Mouse (Mus musculus) adipocyte (in vitro differentiated cells): Measurements from ENCODE around the gene Hmg20a.
A peak's percentile ranks its signal among the peaks of the same experiment; 100 is the strongest.

Source experiments
- DNase-seq: peaks from one replicate; pipeline ENCODE4 v3.0.0-alpha.2; 2016; ENCODE audit warnings: low spot score

Gene Hmg20a

DNA sequence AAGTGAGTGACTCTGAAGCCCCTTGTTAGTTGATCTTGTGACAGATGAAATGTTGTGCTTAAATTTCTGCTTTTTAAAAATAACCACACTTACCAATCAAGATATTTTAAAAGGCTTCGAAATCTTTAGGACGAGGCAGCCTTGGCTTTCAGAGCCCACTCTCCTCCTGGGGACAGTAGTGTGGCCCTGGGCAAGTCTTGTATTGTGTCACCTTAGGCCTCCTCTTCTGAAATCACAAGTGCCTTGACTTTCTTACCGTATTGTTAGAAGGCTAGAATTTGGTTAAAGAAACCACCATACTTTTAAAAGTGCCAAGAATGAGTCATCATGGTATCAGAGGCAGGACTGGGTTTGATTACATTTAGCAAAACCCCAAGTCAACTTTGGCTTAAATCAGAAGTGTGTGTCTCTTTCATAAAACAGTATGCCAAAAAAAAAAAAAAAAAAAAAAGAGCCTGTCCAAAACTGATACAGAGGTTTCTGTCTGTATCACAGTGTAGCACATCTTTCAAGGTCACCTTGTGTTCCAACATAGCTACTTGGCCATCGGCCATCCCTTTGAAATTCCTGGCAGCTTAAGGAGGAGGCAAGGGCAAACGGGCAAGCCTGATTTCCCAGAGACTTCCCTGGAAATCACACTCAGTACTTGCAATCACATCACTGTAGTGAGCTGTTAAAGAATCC lies 78.9 kb downstream of the Hmg20a start:
- peak; percentile 44 for DNase-seq

DNA sequence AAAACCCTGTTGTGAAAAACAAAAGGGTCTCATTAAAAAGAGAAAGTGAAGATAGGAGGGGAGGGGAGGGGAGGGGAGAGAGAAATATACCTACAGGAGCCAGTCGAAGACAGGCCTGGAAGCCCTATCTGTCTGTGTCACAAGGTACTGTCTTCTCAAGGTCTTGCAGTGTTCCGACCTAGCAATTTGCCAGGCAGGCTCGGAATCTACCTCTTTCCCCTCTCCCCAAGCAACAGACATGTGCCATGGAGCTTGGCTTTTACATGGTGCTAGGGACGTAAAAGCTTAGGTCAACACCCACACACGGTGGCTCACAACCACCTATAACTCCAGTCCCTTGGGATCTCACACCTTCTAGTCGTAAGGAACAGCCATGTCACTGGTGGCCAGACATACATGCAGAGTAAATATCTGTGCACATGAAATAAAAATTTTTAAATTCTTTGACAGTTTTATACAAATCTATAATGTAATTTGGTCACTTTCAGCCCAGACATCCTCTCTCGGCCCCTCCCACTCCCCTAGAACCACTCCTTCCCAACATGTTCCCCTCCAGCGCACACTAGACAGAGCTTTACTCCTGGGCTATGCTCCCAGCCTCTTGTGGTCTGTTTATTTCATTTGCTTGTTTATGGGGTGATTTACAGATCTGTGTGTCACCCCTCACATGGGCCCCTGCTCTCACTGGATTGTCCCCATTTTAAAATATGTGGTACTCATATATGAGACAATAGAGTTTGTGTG lies 81.1 kb downstream of the Hmg20a start:
- DNase-seq: no peak

DNA sequence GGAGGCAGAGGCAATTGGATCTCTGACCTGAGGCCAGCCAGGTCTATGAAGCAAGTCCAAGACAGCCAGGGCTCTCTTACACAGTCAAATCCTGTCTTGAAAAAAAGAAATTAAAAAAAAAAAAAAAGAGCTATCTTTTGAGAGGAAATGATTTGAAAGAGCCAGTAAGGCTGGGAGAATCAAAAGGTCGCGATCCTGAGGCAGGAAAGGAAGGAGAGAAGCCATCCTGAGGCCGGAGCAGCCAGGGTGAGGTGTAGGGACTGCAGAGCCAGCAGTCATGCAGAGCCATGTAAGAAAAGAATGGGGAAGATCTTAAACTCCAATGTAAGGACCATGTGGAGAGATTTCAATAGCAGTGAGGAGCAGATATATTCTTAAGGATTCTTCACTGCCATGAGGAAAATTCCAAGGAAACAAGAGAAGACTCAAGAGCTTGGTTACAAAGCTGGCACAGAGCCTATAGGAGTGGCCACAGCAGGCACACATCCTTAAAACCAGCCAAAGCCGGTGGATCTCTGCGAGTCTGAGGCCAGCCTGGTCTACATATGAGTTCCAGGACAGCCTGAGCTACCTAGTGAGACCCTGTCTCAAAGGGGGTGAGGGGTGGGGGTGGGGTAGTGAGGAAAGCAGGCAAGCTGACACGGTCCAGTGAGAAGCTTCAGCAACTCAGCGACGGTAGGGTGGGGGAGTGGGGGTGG lies 82.6 kb downstream of the Hmg20a start:
- no peak for DNase-seq

DNA sequence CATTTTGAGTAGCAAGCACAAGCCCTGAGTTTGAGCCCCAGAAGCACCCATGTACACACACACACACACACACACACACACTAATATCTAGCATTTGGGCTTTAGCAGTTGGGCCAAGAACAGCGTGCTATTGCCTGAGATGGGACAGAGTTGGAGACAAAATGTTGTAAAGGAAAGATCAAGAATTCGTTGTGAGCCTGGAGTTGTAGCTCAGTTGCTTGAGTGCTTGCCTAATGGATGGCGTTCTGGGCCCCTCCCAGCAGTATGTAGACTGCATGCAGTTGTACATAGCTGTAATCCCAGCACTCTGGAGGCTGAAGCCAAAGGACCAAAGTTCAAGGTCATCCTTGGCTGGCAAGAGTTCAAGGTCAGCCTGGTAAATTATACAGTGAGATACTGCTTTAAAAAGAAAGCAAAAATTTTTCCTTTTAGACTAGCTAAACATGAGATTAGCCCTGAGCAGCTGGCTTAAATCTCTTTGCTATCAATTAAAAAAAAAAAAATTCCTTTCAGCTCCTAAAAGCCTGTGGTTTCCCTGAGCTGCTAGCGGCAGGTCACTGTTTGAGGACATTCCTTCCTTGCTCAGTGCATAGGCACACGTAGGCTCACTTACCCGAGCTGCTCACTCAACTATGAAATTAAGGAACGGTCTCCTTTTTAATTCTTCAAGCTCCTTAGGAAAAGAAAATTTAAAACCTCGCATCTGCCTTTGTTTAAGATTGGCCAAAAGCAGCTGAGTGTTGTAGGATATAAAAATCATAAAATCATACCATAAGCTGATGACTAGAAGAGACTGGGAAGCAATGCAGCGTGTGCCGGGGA lies 83.5 kb downstream of the Hmg20a start:
- no peak for DNase-seq

DNA sequence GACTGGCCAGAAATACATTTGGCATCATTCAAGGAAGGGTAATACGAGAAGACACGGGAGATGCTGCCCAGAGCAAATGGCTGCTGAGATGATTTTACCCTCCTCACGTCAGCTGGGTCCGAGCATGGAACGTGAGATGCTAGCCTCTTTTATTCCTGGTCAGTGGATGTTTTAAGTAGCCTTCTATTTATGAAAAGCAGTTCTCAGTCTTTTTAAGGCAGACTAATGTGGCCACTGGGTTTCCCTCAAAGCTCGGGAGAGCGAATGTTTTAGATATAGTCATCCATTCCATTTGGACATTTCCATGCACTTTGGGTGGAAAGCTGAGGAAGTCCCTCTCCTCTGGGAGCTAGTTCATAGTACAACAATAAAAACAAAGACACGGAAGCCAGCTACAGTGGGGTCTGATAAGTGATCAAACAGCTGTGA lies 84.1 kb downstream of the Hmg20a start:
- DNase-seq: peak; percentile 30

DNA sequence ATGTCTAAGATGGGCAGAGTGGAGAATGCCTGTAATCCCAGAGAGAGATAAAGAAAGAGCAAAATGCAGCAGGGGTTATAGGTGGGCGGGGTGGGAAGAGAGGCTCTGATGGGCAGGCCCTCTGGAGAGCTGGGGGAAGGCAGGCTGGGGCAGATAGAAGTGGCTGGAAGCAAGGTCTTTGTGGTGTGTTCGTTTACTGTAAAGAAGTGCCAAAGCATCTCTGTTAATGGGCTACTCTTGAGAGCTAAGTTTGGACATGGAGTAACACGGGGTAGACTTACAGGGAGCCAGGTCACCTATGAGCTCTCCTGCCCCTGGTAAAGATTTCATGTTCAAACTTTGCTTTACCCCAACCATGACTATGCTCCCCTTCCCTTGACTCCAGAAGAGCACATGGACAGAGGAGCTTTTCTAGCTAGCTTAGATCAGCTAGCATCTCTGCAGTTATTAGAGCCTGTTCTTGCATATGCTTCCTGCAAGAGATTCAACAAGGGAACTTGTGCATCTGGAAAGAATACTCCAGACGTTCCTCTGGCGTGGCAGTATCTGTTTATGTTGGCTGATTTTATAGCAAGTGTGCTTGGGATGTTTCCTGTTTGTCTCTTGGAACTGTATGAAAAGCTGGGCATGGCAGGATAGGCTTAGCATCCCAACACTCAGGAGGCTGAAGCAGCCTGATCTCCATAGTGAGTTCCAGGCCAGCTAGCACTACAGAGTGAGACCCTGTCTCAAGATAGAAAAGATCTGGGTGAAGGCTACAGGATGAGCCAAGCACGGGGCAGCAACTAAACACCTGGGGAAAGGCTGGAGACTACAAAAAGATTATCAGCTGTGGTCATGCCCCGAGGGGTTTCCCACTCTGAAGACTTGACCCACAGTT lies 85.5 kb downstream of the Hmg20a start:
- no peak for DNase-seq

DNA sequence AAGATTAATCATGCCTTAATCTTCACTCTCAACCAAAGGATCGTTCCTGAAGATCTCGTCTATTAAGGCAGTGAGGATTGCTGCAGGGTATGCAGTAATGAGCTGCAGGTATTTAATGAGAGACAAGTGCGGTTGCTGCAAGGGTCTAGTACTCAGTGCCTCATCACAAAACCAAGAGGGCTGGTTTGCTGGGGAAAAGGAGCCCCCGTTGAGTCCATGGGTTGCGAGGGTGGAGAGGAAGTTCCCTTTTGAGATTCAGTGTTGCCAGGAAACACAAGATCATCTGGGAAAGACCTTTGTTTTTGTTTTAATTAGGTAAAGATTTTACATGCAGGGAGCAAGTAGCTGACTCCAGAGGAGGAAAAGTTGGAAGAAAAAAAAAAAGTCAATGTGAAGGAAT lies 86.1 kb downstream of the Hmg20a start:
- no peak for DNase-seq

DNA sequence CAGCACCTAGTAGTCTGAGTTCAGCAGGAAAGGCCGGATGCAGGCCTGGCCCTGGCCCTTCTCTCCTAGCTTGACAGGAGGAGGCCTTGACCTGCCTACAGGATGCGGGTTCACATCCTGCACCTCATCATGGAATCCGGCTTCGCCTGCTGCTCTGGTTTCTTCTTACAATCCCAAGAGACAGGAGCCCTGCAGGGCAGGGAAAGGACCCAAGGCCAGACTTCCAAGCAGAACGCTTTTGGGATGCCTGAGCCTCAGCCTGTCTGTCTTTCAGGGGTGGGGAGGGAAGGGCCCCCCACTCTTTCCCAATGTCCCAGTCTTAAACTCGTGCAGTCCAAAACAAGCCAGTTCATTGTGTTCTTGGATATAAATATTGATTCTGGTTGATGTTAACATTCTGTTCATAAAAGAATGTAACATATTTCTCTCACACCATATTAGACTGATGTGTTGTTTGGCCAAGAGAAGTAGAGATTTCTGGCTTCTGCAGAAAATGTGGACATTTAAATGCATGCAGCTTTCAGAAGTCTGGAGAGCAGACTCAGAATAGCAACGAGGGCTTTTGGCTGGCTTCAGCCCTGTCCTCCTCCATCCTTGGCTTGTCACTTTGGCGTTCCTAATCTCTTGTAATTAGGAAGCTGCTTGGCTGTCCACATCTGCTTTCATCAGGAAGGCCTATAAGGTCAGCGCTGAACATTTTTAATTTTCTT lies 86.8 kb downstream of the Hmg20a start:
- no peak for DNase-seq

DNA sequence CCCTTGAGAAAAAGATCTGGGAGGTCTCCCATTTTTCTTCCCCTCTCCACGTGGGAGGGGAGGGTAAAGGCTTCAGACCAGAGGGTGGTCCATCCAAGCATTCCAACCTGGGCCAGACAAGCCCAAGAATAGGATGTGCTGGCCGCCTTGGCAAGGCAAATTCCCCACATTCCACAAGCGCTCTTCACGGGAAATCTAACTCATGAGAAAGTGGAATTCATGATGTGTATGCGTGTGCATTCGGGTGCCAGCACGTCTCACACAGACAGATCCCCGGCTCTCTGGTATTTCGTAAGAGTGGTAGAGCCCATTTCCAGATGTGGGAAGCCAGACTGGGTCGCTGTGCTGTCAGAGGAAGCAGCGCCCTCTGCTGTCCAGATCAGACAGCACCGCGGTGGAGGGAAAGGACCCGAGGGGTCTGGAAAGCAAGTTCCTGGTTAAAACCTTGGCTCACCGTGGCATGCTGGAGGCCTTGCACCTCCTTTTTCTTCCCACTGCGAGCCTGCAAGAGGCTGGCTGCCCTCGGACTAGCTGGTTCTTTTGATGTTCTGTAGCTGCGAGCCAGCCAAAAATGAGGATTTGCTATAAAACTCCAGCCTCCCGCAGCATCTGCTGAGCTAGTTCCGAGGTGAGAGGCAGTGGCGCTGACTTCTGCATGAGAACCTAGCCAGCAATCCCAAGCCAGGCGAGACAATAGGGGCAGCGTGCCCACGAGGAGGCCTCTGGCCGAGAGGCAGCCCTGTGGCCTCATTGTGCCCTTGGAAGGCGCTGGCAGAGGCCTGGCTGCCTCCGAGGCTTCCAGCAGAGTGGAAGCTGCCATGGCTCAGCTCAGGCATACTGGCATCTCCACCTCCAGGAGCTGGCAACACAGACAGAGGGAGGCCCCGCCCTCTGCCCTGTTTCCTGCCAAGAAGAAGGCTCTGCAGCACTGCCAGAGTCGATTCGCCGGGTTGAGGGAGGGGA lies 87.7 kb downstream of the Hmg20a start:
- DNase-seq: peak; percentile 94

DNA sequence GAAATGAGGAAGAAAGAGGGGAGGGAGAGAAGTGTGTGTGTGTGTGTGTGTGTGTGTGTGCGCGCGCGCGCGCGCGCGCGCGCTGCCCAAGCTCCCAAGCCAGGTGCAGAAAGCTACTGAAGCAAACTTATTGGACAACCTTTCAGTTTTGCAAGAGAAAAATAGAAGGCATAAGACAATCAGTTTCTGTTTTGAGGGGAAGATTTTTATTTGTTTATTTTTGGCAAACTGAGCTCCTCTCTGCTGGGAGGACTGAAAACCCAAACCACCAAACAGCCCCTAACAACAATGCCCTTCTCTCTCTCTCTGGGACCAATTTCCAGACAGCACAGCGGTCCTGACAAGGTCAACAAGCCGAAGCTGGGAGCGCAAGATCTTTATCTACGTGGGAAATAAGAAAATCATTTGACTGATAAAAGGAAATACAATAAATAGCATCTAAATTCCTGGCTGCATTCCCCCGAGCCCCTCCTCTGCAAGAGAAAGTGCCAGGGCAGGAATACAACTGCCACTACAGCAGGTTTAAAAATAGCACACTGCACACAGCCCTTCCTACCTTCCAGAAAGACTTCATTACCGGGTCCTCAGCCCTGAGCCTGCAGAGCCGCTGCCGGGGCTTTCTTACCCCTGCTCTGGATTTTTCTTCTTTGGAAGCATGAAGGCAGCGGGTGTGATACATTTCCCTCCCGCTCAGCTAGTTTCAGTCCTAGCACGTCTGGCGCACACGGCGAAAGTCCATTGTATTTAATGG lies 88.7 kb downstream of the Hmg20a start:
- peak; percentile 33 for DNase-seq

DNA sequence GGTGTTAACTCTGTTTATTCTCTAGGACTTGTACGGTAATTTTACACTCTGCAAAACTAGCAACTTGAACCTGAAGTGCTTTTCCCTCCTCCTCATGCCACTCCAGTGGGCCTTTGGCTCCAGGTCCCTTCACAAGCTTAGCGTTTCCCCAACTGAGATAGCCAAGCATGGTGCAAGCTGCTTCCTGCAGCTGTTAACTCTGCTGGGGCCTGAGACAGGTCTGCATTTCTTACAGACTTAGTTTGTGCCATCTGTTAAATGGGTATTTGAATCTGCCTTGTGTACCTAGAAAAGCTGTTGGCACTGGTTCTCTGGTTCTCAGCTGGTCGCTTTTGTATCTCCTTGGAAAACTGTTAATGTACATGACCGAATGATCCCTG lies 89.3 kb downstream of the Hmg20a start:
- DNase-seq: no peak

DNA sequence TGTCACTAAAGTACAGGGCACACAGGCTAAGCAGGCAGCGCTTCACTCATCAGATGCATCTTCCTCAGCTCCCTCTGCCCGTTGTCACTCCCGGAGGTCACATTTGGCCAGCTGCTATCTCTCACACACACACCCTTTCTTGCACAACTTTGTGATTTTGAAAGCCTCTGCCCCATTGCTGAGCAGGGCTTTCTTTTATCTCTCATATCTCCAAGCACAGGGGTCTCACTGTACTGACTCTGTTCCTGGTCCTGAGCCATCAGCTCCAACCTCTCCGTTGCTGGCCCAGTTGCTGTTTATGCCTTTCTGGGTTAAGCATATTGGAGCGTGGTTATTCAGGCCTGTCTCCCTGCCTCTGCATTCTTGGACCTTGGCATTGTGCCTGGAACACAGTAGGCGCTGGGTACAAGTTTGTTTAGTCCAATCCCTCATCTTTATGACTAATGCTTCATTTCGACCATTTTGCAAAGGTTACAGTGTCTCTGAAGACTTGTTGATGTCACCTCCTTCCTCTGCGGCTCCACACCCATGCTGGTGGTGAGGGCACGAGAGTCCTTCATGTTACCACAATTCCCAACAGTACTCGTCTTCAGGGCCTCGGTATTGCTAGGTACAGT lies 90.5 kb downstream of the Hmg20a start:
- DNase-seq: peak; percentile 79

DNA sequence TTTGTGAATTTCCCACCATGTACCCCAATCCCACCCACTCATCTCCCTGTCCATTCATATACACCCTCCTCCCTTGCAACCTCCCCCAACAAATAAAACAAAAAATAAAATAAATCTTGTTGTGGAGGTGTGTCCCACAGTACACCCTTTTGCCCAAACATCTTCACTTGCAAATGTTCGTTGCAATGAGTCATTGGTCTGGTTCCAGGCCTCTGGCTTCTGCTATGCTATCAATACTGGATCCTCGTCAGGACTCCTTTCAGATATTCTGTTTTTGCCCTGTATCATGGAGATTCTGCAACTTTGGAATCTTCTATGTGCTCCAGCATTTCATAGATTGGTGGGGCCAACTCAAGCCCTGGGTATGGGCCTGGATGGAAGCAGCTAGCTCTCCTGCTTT lies 91.9 kb downstream of the Hmg20a start:
- no peak for DNase-seq

DNA sequence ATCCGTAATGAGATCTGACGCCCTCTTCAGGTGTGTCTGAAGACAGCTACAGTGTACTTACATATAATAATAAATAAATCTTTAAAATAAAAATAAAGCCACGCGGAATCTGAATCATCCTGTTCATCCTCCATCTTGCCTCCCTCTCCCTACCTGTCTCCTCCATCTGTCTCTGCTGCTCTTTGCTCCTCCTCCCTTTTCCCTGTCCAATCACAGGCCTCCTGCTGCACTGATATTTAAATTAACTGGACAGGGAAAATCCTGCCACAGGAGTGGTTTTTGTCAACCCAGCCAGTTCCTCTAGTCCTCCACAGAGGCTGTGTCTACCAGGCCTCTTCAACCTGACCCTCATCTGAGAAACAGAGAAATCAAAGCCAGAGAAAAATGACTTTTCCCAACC lies 94.1 kb downstream of the Hmg20a start:
- DNase-seq: no peak

DNA sequence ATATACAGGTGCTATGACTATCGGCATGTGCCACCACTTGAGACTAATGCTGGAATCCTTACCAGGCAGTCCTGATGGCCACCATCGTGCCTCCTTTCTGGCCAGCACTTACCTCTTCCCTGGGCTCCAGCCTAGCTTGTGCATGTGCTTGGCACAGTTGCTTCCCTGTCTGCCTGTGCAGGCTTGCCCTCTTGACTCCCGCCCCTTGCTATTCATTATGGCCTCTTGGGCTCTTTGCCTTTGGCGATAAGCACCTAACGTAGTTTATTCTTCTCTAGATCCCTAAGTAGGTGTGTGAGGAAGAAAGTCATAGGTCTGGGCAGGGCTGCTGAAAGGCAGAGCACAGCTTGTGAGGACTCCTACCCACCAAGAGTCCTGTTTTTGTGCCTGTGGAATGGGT lies 96.7 kb downstream of the Hmg20a start:
- no peak for DNase-seq

DNA sequence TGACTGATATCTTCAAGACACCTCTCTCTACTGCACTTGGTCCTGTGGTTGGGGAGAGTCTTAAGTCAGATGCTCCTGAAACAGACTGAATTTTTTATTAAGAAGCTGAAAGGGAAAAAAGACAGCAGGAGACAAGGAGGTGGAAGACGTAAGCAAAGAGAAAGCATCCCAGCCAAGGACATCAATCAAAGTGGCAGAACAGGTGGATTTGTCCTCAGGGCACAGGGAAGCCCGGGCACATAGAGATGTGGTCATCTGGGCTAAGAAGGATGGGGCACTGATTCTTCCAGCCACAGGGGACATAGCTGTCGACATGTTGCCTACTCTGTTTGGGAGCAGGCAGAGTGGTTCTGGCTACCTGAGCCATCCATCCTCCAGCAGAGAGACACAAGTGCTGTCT lies 97.8 kb downstream of the Hmg20a start:
- DNase-seq: no peak

DNA sequence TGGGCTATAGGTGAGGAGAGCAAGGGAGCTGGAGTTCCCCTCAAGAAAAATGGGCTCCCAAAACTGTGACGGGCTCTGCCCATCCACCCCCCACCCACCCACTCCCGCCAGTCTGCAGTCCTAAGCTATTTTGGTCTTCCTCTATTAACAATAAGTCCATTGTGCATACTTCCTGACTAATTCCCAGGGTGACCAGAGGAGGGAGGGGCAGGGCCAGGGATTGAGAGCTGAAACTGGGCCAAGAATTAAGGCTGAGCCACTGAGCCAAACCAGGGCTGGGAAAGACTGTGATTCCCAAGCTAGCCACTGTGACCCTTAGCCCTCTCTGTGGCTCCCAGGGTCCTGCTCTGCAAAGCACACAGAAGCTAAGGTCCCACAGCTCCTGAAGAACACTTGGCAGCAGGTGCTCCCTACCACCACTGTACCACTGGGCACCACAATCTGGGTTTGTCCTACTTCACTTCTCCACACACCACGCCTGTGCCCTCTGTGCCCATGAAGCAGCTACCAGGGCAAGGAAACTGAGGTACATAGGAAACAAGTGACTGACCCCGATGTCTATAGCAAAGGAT lies 98.4 kb downstream of the Hmg20a start:
- DNase-seq: peak; percentile 70

DNA sequence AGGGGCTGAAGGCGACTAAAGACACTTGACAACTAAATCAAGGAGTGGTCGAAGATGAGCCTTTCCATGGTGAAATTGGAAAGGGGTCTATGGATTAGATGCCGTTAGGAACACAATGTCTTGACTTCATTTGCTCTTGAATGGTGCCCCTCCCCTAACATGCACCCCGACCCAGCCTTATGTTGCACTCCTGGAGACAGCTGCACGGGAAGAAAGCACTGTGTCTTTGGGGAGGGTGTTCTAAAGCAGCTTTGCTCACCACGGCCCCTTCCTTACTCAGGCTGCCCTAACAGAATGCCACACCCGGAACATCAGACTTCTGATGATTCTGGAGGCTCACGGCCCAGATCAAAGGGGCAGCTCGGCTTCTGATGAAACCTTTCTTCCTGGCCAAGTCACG lies 103.9 kb downstream of the Hmg20a start:
- no peak for DNase-seq
